Mouse (Mus musculus) adrenal gland, postnatal 14 days (tissue): ENCODE data around the gene Nop16. TPM values are rescaled to one million over a fixed set of nuclear protein-coding genes. Genes with fewer than 3 reads are reported as not detected.
"Not testable (repeated sequence)": the region's sequence is repeated elsewhere in the genome, so short reads cannot be mapped to it uniquely, and the experiment has no call there.

ENCODE experiments used
- DNase-seq: peaks from one replicate; pipeline ENCODE4 v3.0.0; 2021; ENCODE audit warnings: mixed read lengths
- long read RNA-seq, 2 experiments: library from polyadenylated mRNA; stranded (forward); transcript quantifications; one replicate each; pipeline ENCODE4 v2.0.0; 2021
- total RNA-seq: library from RNA; stranded (reverse); gene quantifications from 2 replicates; pipeline ENCODE4 v1.2.3, GENCODE M21; 2021

Gene Nop16
- 56.0 and 60.9 TPM in 2 replicates for total RNA-seq
- long read RNA-seq, experiment 1, transcript Nop16-201 (5 exons, 1,756 nt): major isoform, 80 of 82 reads
- long read RNA-seq, experiment 1, partial matches to known transcripts: 0 of 82 reads
- long read RNA-seq, experiment 1, other reads (novel, unspliced or antisense): 1 of 82 reads
- long read RNA-seq, experiment 2, transcript Nop16-201 (5 exons, 1,756 nt): major isoform, 70 of 71 reads
- long read RNA-seq, experiment 2, partial matches to known transcripts: 0 of 71 reads
- long read RNA-seq, experiment 2, other reads (novel, unspliced or antisense): 1 of 71 reads

GRCm38 (mm10) chr13:54589996-54590951, at the start of gene Nop16, which contains the start of gene Higd2a:
Nop16 (minus strand) TSS chr13:54590090.
Higd2a (plus strand) TSS chr13:54590207.
- peak; percentile 97 for DNase-seq

- no peak for DNase-seq
Observed at GRCm38 (mm10) chr13:54635011-54635410, 45.1 kb upstream of the Nop16 start.

- DNase-seq: no peak
Observed at GRCm38 (mm10) chr13:54632731-54633277, 42.9 kb upstream of the Nop16 start.

GRCm38 (mm10) chr13:54629128-54629527, 39.2 kb upstream of the Nop16 start:
- peak; percentile 44 for DNase-seq

GRCm38 (mm10) chr13:54621960-54622521, 32.2 kb upstream of the Nop16 start:
- peak; percentile 47 for DNase-seq

GRCm38 (mm10) chr13:54621155-54621932, 31.5 kb upstream of the Nop16 start, which contains the start of gene Faf2:
Faf2 (plus strand) TSS chr13:54621784.
- peak; percentile 99 for DNase-seq

GRCm38 (mm10) chr13:54616998-54617397, 27.1 kb upstream of the Nop16 start:
- no peak for DNase-seq

GRCm38 (mm10) chr13:54616307-54616706, 26.4 kb upstream of the Nop16 start:
- DNase-seq: no peak

GRCm38 (mm10) chr13:54613141-54613540, 23.3 kb upstream of the Nop16 start:
- not testable (repeated sequence) for DNase-seq

- DNase-seq: peak; percentile 94
Observed at GRCm38 (mm10) chr13:54610972-54611754, 21.3 kb upstream of the Nop16 start, which contains the start of gene Cltb. Cltb (minus strand) TSS chr13:54611344.

GRCm38 (mm10) chr13:54610613-54610971, 20.7 kb upstream of the Nop16 start:
- DNase-seq: peak; percentile 43

GRCm38 (mm10) chr13:54609301-54609700, 19.4 kb upstream of the Nop16 start:
- no peak for DNase-seq

- DNase-seq: no peak
Observed at GRCm38 (mm10) chr13:54608666-54609065, 18.8 kb upstream of the Nop16 start.

- DNase-seq: no peak
Observed at GRCm38 (mm10) chr13:54608002-54608401, 18.1 kb upstream of the Nop16 start.

- DNase-seq: no peak
Observed at GRCm38 (mm10) chr13:54607204-54607603, 17.3 kb upstream of the Nop16 start.

- no peak for DNase-seq
Observed at GRCm38 (mm10) chr13:54605426-54605825, 15.5 kb upstream of the Nop16 start.

GRCm38 (mm10) chr13:54604221-54604620, 14.3 kb upstream of the Nop16 start:
- DNase-seq: no peak

- peak; percentile 44 for DNase-seq
Observed at GRCm38 (mm10) chr13:54603501-54603900, 13.6 kb upstream of the Nop16 start.

GRCm38 (mm10) chr13:54602639-54603111, 12.8 kb upstream of the Nop16 start:
- DNase-seq: no peak

GRCm38 (mm10) chr13:54598622-54599143, 8.8 kb upstream of the Nop16 start:
- DNase-seq: no peak
